Mouse (Mus musculus) cerebellum, postnatal 36 days (tissue): ENCODE data around the gene Xpo4.
A peak's percentile ranks its signal among the peaks of the same experiment; 100 is the strongest.
"Not testable (repeated sequence)": the region's sequence is repeated elsewhere in the genome, so short reads cannot be mapped to it uniquely, and the experiment has no call there.

Experiments used
- DNase-seq, 2 experiments: peaks; one replicate each; pipeline ENCODE4 v3.0.0; 2021 to 2022; ENCODE audit warnings: mixed read lengths in 2 of 2

The Xpo4 gene

GRCm38 (mm10) chr14:57664822-57665627 lies at the start of gene Xpo4:
Gene Xpo4 (minus strand): TSS chr14:57665430.
- DNase-seq = peak; percentile 89

- DNase-seq = no peak
Measured at GRCm38 (mm10) chr14:57712884-57713283, 47.7 kb upstream of the Xpo4 start.

- no peak for DNase-seq
Measured at GRCm38 (mm10) chr14:57711059-57711458, 45.8 kb upstream of the Xpo4 start.

GRCm38 (mm10) chr14:57709171-57709570 lies 43.9 kb upstream of the Xpo4 start:
- DNase-seq = no peak

GRCm38 (mm10) chr14:57708580-57708979 lies 43.4 kb upstream of the Xpo4 start:
- DNase-seq = no peak

GRCm38 (mm10) chr14:57707100-57707893 lies 42.1 kb upstream of the Xpo4 start:
- DNase-seq = peak in 1 of 2 experiments; percentile 35

GRCm38 (mm10) chr14:57706760-57707099 lies 41.5 kb upstream of the Xpo4 start:
- DNase-seq = no peak

- DNase-seq = no peak
Measured at GRCm38 (mm10) chr14:57705759-57706158, 40.5 kb upstream of the Xpo4 start.

- DNase-seq = no peak
Measured at GRCm38 (mm10) chr14:57705075-57705474, 39.8 kb upstream of the Xpo4 start.

GRCm38 (mm10) chr14:57701915-57702477 lies 36.8 kb upstream of the Xpo4 start:
- DNase-seq = no peak

- no peak for DNase-seq
Measured at GRCm38 (mm10) chr14:57699461-57699970, 34.3 kb upstream of the Xpo4 start.

- no peak for DNase-seq
Measured at GRCm38 (mm10) chr14:57699016-57699415, 33.8 kb upstream of the Xpo4 start.

GRCm38 (mm10) chr14:57696066-57696465 lies 30.8 kb upstream of the Xpo4 start:
- DNase-seq = no peak

GRCm38 (mm10) chr14:57695550-57695949 lies 30.3 kb upstream of the Xpo4 start:
- DNase-seq = no peak

- DNase-seq = no peak
Measured at GRCm38 (mm10) chr14:57694246-57694645, 29.0 kb upstream of the Xpo4 start.

- DNase-seq = no peak
Measured at GRCm38 (mm10) chr14:57692517-57693130, 27.4 kb upstream of the Xpo4 start.

GRCm38 (mm10) chr14:57691316-57691715 lies 26.1 kb upstream of the Xpo4 start:
- DNase-seq = no peak

- no peak for DNase-seq
Measured at GRCm38 (mm10) chr14:57690681-57691080, 25.5 kb upstream of the Xpo4 start.

GRCm38 (mm10) chr14:57688066-57688465 lies 22.8 kb upstream of the Xpo4 start:
- not testable (repeated sequence) for DNase-seq

GRCm38 (mm10) chr14:57687441-57687840 lies 22.2 kb upstream of the Xpo4 start:
- DNase-seq = no peak

GRCm38 (mm10) chr14:57686647-57687046 lies 21.4 kb upstream of the Xpo4 start:
- DNase-seq = no peak

- peak; percentile 60 to 67 for DNase-seq
Measured at GRCm38 (mm10) chr14:57684579-57684978, 19.3 kb upstream of the Xpo4 start.

GRCm38 (mm10) chr14:57682751-57683150 lies 17.5 kb upstream of the Xpo4 start:
- no peak for DNase-seq
